Mouse (Mus musculus) kidney, embryonic 15.5 days (tissue): ENCODE measurements around the gene Ywhae. TPM values are rescaled to one million over a fixed set of nuclear protein-coding genes. Genes with fewer than 3 reads are reported as not detected.
"Not testable (repeated sequence)": the region's sequence is repeated elsewhere in the genome, so short reads cannot be mapped to it uniquely, and the experiment has no call there.

Experiments
- ATAC-seq: fragments of 200-750 bp; cut with Nextera tagmentation; replicated peaks from 2 replicates; pipeline ENCODE4 v1.8.0; 2017; ENCODE audit warnings: moderate TSS enrichment; ENCODE audit not compliant: low FRiP score
- H3K27ac ChIP-seq: fragments of 300-500 bp; sonication (generic); 2 replicates; pipeline ENCODE4 v1.5.1; 2015; ENCODE audit warnings: mild to moderate bottlenecking, inconsistent platforms
- H3K27me3 ChIP-seq: fragments of 300-500 bp; sonication (generic); 2 replicates; pipeline ENCODE4 v1.6.1; 2015; ENCODE audit warnings: inconsistent platforms
- H3K36me3 ChIP-seq: fragments of 300-500 bp; sonication (generic); 2 replicates; pipeline ENCODE4 v1.6.1; 2015; ENCODE audit warnings: inconsistent platforms
- H3K4me1 ChIP-seq: fragments of 300-500 bp; sonication (generic); 2 replicates; pipeline ENCODE4 v1.6.1; 2015; ENCODE audit warnings: inconsistent platforms
- H3K4me2 ChIP-seq: fragments of 300-500 bp; sonication (generic); 2 replicates; pipeline ENCODE4 v1.6.1; 2015; ENCODE audit warnings: moderate library complexity, mild to moderate bottlenecking, inconsistent platforms
- H3K4me3 ChIP-seq: fragments of 300-500 bp; sonication (generic); replicated peaks from 2 replicates; pipeline ENCODE4 v1.5.1; 2015; ENCODE audit warnings: mild to moderate bottlenecking, inconsistent platforms
- H3K9ac ChIP-seq: fragments of 300-500 bp; sonication (generic); 2 replicates; pipeline ENCODE4 v1.6.1; 2015; ENCODE audit warnings: mild to moderate bottlenecking, inconsistent platforms
- H3K9me3 ChIP-seq: fragments of 300-500 bp; sonication (generic); replicated peaks from 2 replicates; pipeline ENCODE4 v1.6.1; 2016; ENCODE audit warnings: inconsistent platforms
- WGBS: fragments of 180-500 bp; shearing (Covaris S2); methylation state at CpG from one replicate; pipeline ENCODE4 v1.1.7; 2015; ENCODE audit warnings: mixed read lengths; 5-methylcytosine and 5-hydroxymethylcytosine counted together
- polyA plus RNA-seq: library from polyadenylated mRNA; unstranded; fragments of >200 nt; fragmentation: Nextera tagmentation; extraction: Ambion mirVana; gene quantifications from 2 replicates; pipeline ENCODE4 v1.2.1, GENCODE M21; 2015

Gene Ywhae
- polyA plus RNA-seq, 1 experiment from 2014 or later = 963 TPM

GRCm38 (mm10) chr11:75713949-75714348 lies 18.7 kb upstream of the Ywhae start:
- 95% methylated on average over 1 of the region's 1 CpGs for WGBS
- H3K4me3 ChIP-seq = no peak overlapping the region

GRCm38 (mm10) chr11:75715556-75715955 lies 17.1 kb upstream of the Ywhae start:
- Histone ChIP-seq H3K27me3 (no peaks in the 10 kb centered on the region), H3K9ac (no peak overlapping the region), H3K4me3 (no peak overlapping the region), H3K9me3 (peaks cover 4% of the 10 kb centered on the region; the same call in 1 of the 2 replicates), H3K4me1 (no peaks in the 10 kb centered on the region), H3K27ac (no peak overlapping the region), H3K4me2 (no peak overlapping the region; the same call in 1 of the 2 replicates), H3K36me3 (no peaks in the 10 kb centered on the region)
- ATAC-seq = no peak
- WGBS = 34% methylated on average over 12 of the region's 12 CpGs

More at GRCm38 (mm10) chr11:75713949-75714348, 18.7 kb upstream of the Ywhae start:
- Histone ChIP-seq H3K4me2 (no peak overlapping the region), H3K36me3 (no peaks in the 10 kb centered on the region), H3K27me3 (no peaks in the 10 kb centered on the region), H3K9me3 (peaks cover 4% of the 10 kb centered on the region; the same call in 1 of the 2 replicates), H3K4me1 (no peaks in the 10 kb centered on the region), H3K27ac (no peak overlapping the region), H3K9ac (no peak overlapping the region)
- ATAC-seq = no peak

DNA sequence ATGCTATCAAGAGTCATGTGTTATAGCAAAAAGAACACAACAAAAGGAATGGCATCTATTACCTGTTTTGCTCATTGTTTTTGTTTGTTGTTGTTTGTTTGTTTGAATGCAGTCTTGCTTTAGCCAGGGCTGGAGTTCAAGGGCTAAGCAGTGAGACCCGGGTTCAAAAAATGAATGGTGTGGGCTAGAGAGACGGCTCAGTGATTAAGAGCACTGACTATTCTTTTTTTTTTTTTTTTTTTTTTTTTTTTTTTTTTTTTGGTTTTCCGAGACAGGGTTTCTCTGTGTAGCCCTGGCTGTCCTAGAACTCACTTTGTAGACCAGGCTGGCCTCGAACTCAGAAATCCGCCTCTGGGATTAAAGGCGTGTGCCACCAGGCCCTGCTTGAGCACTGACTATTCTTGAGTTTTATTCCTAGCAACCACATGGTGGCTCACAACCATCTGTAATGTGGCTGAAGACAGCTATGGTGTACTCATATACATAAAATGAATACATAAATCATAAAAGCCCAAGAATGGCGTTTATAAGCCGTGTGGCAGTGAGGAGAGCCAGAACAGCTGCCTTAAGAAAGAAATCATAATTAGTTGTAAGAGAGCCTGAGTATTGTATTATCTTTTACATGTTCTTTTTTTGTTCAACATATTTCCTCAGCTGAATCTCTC lies 15.9 kb upstream of the Ywhae start:
- 73% methylated on average over 8 of the region's 8 CpGs for WGBS
- Histone ChIP-seq H3K27ac (no peak overlapping the region), H3K9ac (no peak overlapping the region), H3K4me3 (no peak overlapping the region), H3K4me2 (no peak overlapping the region), H3K4me1 (no peaks in the 10 kb centered on the region), H3K27me3 (no peaks in the 10 kb centered on the region), H3K36me3 (no peaks in the 10 kb centered on the region), H3K9me3 (peaks cover 15% of the 10 kb centered on the region)
- ATAC-seq = no peak

- Histone ChIP-seq H3K36me3 (no peaks in the 10 kb centered on the region), H3K9me3 (peaks cover 11% of the 10 kb centered on the region; the same call in 1 of the 2 replicates), H3K27ac (no peak overlapping the region), H3K4me2 (no peak overlapping the region), H3K9ac (no peak overlapping the region), H3K4me1 (no peaks in the 10 kb centered on the region), H3K4me3 (no peak overlapping the region), H3K27me3 (no peaks in the 10 kb centered on the region)
- WGBS = 58% methylated on average over 4 of the region's 4 CpGs
- ATAC-seq = no peak
Observed at GRCm38 (mm10) chr11:75722339-75722738, 10.3 kb upstream of the Ywhae start.

DNA sequence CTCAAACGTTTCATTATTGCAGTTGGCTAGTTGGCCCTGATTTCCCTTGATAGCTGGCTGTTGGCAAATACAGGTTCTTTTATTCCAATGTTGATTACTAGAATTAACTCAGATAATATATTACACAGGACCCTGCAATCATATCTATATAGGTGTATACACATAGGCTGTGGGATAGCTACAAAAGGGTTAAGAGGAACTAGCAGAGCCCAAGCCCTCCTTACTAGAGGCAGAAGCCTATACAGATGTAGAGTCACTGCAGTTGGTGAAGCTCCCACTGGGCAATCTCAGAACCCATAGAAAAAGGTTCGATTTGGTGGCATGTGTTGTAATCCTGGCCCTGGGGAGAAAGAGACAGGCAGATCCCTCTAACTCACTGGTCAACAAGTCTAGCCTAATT lies 5.5 kb upstream of the Ywhae start:
- no peak for ATAC-seq
- peaks cover 7% of the 10 kb centered on the region for H3K4me1 ChIP-seq
- no peak overlapping the region for H3K4me2 ChIP-seq
- no peak overlapping the region for H3K27ac ChIP-seq
- WGBS = 76% methylated on average over 2 of the region's 2 CpGs
- no peaks in the 10 kb centered on the region for H3K9me3 ChIP-seq
- no peak overlapping the region for H3K9ac ChIP-seq
- H3K27me3 ChIP-seq = no peaks in the 10 kb centered on the region
- no peaks in the 10 kb centered on the region for H3K36me3 ChIP-seq
- no peak overlapping the region for H3K4me3 ChIP-seq

GRCm38 (mm10) chr11:75727659-75728058 lies 5.0 kb upstream of the Ywhae start:
- WGBS = 92% methylated on average over 6 of the region's 6 CpGs

DNA sequence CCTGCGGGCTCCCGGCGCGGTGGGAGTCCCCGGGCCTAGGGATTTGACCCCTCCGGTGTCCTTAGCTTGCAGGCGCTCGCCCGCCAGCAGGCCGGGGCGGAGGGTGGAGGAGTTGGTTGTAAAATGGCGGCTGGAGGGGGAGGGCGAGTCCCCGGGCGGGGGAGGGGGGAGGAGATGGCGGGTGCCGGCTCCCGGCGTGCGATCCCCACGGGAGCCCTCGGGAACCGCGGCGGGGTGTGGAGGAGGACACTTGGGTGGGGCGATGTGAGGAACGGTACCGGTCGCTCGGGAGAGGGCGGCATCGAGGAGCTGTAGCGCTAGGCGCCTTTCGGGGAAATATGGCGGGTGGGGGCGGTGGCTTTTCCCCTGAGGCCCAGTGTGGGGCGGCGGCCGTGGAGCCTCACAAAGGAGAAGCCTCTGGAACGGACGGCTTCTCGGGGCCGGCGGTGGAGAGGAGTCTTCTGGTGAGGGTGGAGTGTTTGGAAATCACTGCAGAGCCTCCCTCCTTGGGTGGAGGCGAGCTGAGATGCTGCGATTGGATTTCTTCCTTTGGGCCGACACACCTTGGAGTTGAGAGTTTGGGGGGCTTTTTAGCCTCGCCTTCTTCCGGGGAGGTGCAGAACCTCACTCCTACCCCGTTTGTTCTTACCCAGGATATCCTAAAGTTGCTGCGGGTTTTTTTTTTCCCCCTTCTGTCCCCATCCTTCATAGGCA lies 715 bp downstream of the Ywhae start:
- H3K9me3 ChIP-seq = no peaks in the 10 kb centered on the region
- peak overlapping the region; percentile 82 for H3K4me2 ChIP-seq
- 1% methylated on average over 47 of the region's 52 CpGs for WGBS
- ATAC-seq = peak; percentile 64
- H3K27me3 ChIP-seq = no peaks in the 10 kb centered on the region
- H3K9ac ChIP-seq = peak overlapping the region; percentile 99
- H3K36me3 ChIP-seq = peaks cover 10% of the 10 kb centered on the region
- peak overlapping the region; percentile 93 for H3K4me3 ChIP-seq
- peaks cover 43% of the 10 kb centered on the region for H3K4me1 ChIP-seq
- H3K27ac ChIP-seq = peak overlapping the region; percentile 98

More at GRCm38 (mm10) chr11:75727659-75728058, 5.0 kb upstream of the Ywhae start:
- not testable (repeated sequence) for H3K9ac ChIP-seq, H3K36me3 ChIP-seq, H3K9me3 ChIP-seq, ATAC-seq, H3K27ac ChIP-seq, H3K4me2 ChIP-seq, H3K27me3 ChIP-seq, H3K4me3 ChIP-seq
- H3K4me1 ChIP-seq = peaks cover 10% of the 10 kb centered on the region

GRCm38 (mm10) chr11:75735462-75736252 lies 3.0 kb downstream of the Ywhae start:
- Histone ChIP-seq H3K4me1 (peaks cover 56% of the 10 kb centered on the region), H3K4me3 (peak overlapping the region; percentile 93), H3K27me3 (no peaks in the 10 kb centered on the region), H3K4me2 (peak overlapping the region; percentile 82), H3K27ac (no peak overlapping the region), H3K36me3 (peaks cover 25% of the 10 kb centered on the region), H3K9ac (0 out of 2 replicates have a peak overlapping the region, but pooled peaks have one; percentile 99), H3K9me3 (no peaks in the 10 kb centered on the region)
- ATAC-seq = no peak
- 68% methylated on average over 5 of the region's 5 CpGs for WGBS

DNA sequence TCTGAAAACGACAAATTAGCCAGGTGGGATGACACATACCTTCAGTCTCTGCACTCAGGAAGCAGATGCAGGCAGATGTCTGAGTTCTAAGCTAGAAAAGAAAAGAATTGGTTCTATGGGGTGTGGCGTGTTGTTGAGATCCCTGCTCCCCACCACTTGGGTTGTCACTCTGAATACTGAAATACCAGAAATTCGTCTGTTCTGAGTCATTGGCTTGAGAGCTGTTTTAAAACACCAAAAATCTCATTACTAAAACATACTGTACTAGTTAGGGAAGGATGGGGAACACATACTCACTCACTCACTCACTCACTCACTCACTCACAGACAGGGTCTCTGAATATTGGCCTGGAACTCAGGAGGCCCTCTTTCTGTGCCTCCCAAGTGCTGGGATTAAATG lies 4.3 kb downstream of the Ywhae start:
- Histone ChIP-seq H3K27ac (no peak overlapping the region), H3K4me1 (peaks cover 61% of the 10 kb centered on the region), H3K4me3 (no peak overlapping the region; the same call in 1 of the 2 replicates), H3K27me3 (no peaks in the 10 kb centered on the region), H3K9me3 (no peaks in the 10 kb centered on the region), H3K36me3 (peaks cover 31% of the 10 kb centered on the region), H3K9ac (no peak overlapping the region), H3K4me2 (peak overlapping the region; percentile 32; the same call in 1 of the 2 replicates)
- 53% methylated on average over 3 of the region's 3 CpGs for WGBS
- no peak for ATAC-seq

- no peak for ATAC-seq
- WGBS = 53% methylated on average over 2 of the region's 2 CpGs
Observed at GRCm38 (mm10) chr11:75737806-75738476, 5.3 kb downstream of the Ywhae start.

DNA sequence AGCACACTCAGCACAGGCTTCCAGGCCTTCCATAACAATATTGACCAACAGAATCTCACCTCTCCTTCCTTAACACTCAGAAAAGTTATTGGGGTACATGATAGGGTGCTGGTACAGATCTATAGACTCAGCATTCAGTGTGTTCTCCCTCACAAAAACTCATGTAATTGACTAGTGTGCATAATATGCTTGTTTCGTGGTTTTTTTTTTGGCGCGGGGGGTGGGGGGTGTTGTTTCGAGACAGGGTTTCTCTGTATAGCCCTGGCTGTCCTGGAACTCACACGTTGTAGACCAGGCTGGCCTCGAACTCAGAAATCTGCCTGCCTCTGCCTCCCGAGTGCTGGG lies 5.8 kb downstream of the Ywhae start:
- peaks cover 58% of the 10 kb centered on the region for H3K4me1 ChIP-seq
- H3K27ac ChIP-seq = no peak overlapping the region
- no peak overlapping the region for H3K9ac ChIP-seq
- H3K9me3 ChIP-seq = no peaks in the 10 kb centered on the region
- no peak overlapping the region for H3K4me3 ChIP-seq
- 95% methylated on average over 7 of the region's 7 CpGs for WGBS
- no peak for ATAC-seq
- no peak overlapping the region for H3K4me2 ChIP-seq
- H3K36me3 ChIP-seq = peaks cover 43% of the 10 kb centered on the region
- H3K27me3 ChIP-seq = no peaks in the 10 kb centered on the region

More at GRCm38 (mm10) chr11:75737806-75738476, 5.3 kb downstream of the Ywhae start:
- peaks cover 39% of the 10 kb centered on the region for H3K36me3 ChIP-seq
- H3K4me1 ChIP-seq = peaks cover 58% of the 10 kb centered on the region
- H3K9ac ChIP-seq = no peak overlapping the region
- H3K27ac ChIP-seq = no peak overlapping the region
- H3K4me3 ChIP-seq = no peak overlapping the region
- no peak overlapping the region for H3K4me2 ChIP-seq
- H3K27me3 ChIP-seq = no peaks in the 10 kb centered on the region
- no peaks in the 10 kb centered on the region for H3K9me3 ChIP-seq
